Mouse (Mus musculus) limb, embryonic 15.5 days (tissue): ENCODE measurements around the gene Rnpepl1. TPM values are rescaled to one million over a fixed set of nuclear protein-coding genes. Genes with fewer than 3 reads are reported as not detected.
"Not testable (repeated sequence)": the region's sequence is repeated elsewhere in the genome, so short reads cannot be mapped to it uniquely, and the experiment has no call there.

Experiments
- ATAC-seq: fragments of 200-750 bp; cut with Nextera tagmentation; 2 replicates; pipeline ENCODE4 v1.8.0; 2017; ENCODE audit warnings: low read depth, moderate TSS enrichment; ENCODE audit not compliant: insufficient number of reproducible peaks, low FRiP score, low TSS enrichment
- H3K27ac ChIP-seq: fragments of 300-500 bp; sonication (generic); 2 replicates; pipeline ENCODE4 v1.5.1; 2015; ENCODE audit warnings: moderate library complexity, mild to moderate bottlenecking, inconsistent platforms
- H3K27me3 ChIP-seq: fragments of 300-500 bp; sonication (generic); 2 replicates; pipeline ENCODE4 v1.6.1; 2015; ENCODE audit warnings: inconsistent platforms
- H3K36me3 ChIP-seq: fragments of 300-500 bp; sonication (generic); 2 replicates; pipeline ENCODE4 v1.6.1; 2015; ENCODE audit warnings: inconsistent platforms
- H3K4me1 ChIP-seq: fragments of 300-500 bp; sonication (generic); 2 replicates; pipeline ENCODE4 v1.6.1; 2015; ENCODE audit warnings: inconsistent platforms
- H3K4me2 ChIP-seq: fragments of 300-500 bp; sonication (generic); 2 replicates; pipeline ENCODE4 v1.6.1; 2015; ENCODE audit warnings: mild to moderate bottlenecking, inconsistent platforms
- H3K4me3 ChIP-seq: fragments of 300-500 bp; sonication (generic); 2 replicates; pipeline ENCODE4 v1.5.1; 2015; ENCODE audit warnings: mild to moderate bottlenecking, inconsistent platforms
- H3K9ac ChIP-seq: fragments of 300-500 bp; sonication (generic); 2 replicates; pipeline ENCODE4 v1.6.1; 2015; ENCODE audit warnings: inconsistent platforms
- H3K9me3 ChIP-seq: fragments of 300-500 bp; sonication (generic); 2 replicates; pipeline ENCODE4 v1.6.1; 2016; ENCODE audit warnings: inconsistent platforms
- WGBS: fragments of 180-500 bp; shearing (Covaris S2); methylation state at CpG from one replicate; pipeline ENCODE4 v1.1.7; 2015; 5-methylcytosine and 5-hydroxymethylcytosine counted together
- polyA plus RNA-seq: library from polyadenylated mRNA; unstranded; fragments of >200 nt; fragmentation: Nextera tagmentation; extraction: Ambion mirVana; gene quantifications from 2 replicates; pipeline ENCODE4 v1.2.1, GENCODE M21; 2015

Rnpepl1 gene
- polyA plus RNA-seq, 1 experiment from 2014 or later = 44.7 TPM

- no peak within 1 kb of the TSS for H3K27ac ChIP-seq
- no peak for ATAC-seq
- H3K9me3 ChIP-seq = no peaks in the 10 kb centered on the region
- H3K9ac ChIP-seq = no peak within 1 kb of the TSS
- H3K4me1 ChIP-seq = no peaks in the 10 kb centered on the region
- peaks cover 40% of the 10 kb centered on the region for H3K36me3 ChIP-seq
- no peak within 1 kb of the TSS for H3K4me2 ChIP-seq
- H3K4me3 ChIP-seq = no peak within 1 kb of the TSS
- no peaks in the 10 kb centered on the region for H3K27me3 ChIP-seq
- 65% methylated on average over 5 of the region's 5 CpGs for WGBS
Observed at GRCm38 (mm10) chr1:92950607-92951006, 40.0 kb downstream of the Rnpepl1 start, which contains the start of gene Gpr35. Gene Gpr35 (plus strand): TSS chr1:92950865.

GRCm38 (mm10) chr1:92953641-92954040, 43.1 kb downstream of the Rnpepl1 start:
- WGBS = 69% methylated on average over 2 of the region's 2 CpGs
- Histone ChIP-seq H3K4me3 (no peak overlapping the region), H3K27me3 (0 out of 2 replicates have a peak, but pooled peaks cover 3% of the 10 kb centered on the region), H3K4me2 (no peak overlapping the region), H3K9ac (no peak overlapping the region), H3K27ac (no peak overlapping the region), H3K36me3 (peaks cover 9% of the 10 kb centered on the region; the same call in 1 of the 2 replicates), H3K4me1 (no peaks in the 10 kb centered on the region), H3K9me3 (no peaks in the 10 kb centered on the region)
- no peak for ATAC-seq

GRCm38 (mm10) chr1:92956571-92957335, 46.2 kb downstream of the Rnpepl1 start:
- Histone ChIP-seq H3K4me3 (peak overlapping the region; percentile 9; the same call in 1 of the 2 replicates), H3K4me2 (peak overlapping the region; percentile 34)
- H3K4me1 ChIP-seq, ATAC-seq, H3K27ac ChIP-seq, H3K9me3 ChIP-seq, H3K36me3 ChIP-seq, H3K27me3 ChIP-seq, H3K9ac ChIP-seq: not testable (repeated sequence)
- WGBS = 9% methylated on average over 11 of the region's 11 CpGs

- H3K4me3 ChIP-seq = no peak overlapping the region
- H3K9ac ChIP-seq = no peak overlapping the region
- H3K27me3 ChIP-seq = 0 out of 2 replicates have a peak, but pooled peaks cover 3% of the 10 kb centered on the region
- no peak overlapping the region for H3K4me2 ChIP-seq
- H3K9me3 ChIP-seq = no peaks in the 10 kb centered on the region
- H3K4me1 ChIP-seq = no peaks in the 10 kb centered on the region
- H3K27ac ChIP-seq = no peak overlapping the region
- 81% methylated on average over 1 of the region's 1 CpGs for WGBS
- H3K36me3 ChIP-seq = no peaks in the 10 kb centered on the region
- ATAC-seq = no peak
Observed at GRCm38 (mm10) chr1:92958999-92959398, 48.4 kb downstream of the Rnpepl1 start.

- not testable (repeated sequence) for H3K4me3 ChIP-seq, H3K4me2 ChIP-seq, ATAC-seq, H3K9me3 ChIP-seq, H3K9ac ChIP-seq, H3K4me1 ChIP-seq, H3K27me3 ChIP-seq, H3K27ac ChIP-seq, H3K36me3 ChIP-seq
- 81% methylated on average over 6 of the region's 6 CpGs for WGBS
Observed at GRCm38 (mm10) chr1:92970791-92971190, 60.2 kb downstream of the Rnpepl1 start.

GRCm38 (mm10) chr1:92971879-92972795, 61.6 kb downstream of the Rnpepl1 start:
- Histone ChIP-seq H3K9ac (no peak overlapping the region), H3K4me3 (no peak overlapping the region), H3K36me3 (no peaks in the 10 kb centered on the region), H3K27me3 (no peaks in the 10 kb centered on the region), H3K4me2 (no peak overlapping the region), H3K9me3 (no peaks in the 10 kb centered on the region), H3K4me1 (no peaks in the 10 kb centered on the region), H3K27ac (no peak overlapping the region)
- 81% methylated on average over 7 of the region's 7 CpGs for WGBS
- no peak for ATAC-seq

- ATAC-seq = no peak
- Histone ChIP-seq H3K4me2 (no peak overlapping the region), H3K4me1 (no peaks in the 10 kb centered on the region), H3K27ac (no peak overlapping the region), H3K36me3 (no peaks in the 10 kb centered on the region), H3K27me3 (no peaks in the 10 kb centered on the region), H3K9me3 (no peaks in the 10 kb centered on the region), H3K9ac (no peak overlapping the region), H3K4me3 (no peak overlapping the region)
- 57% methylated on average over 1 of the region's 1 CpGs for WGBS
Observed at GRCm38 (mm10) chr1:92972854-92973253, 62.3 kb downstream of the Rnpepl1 start.

Other genes starting within 250 kb of the Rnpepl1 start
- gene Gpc1, start 79.1 kb upstream of the Rnpepl1 start, polyA plus RNA-seq = 73.6 and 80.7 TPM in 2 replicates
- 0.20 and 0.43 TPM in 2 replicates for gene Ankmy1, start 7.9 kb upstream of the Rnpepl1 start, polyA plus RNA-seq
- 9.8 and 11.7 TPM in 2 replicates for gene Dusp28, start 3.8 kb upstream of the Rnpepl1 start, polyA plus RNA-seq
- gene Capn10, start 23.6 kb downstream of the Rnpepl1 start, polyA plus RNA-seq = 29.1 and 29.9 TPM in 2 replicates
- gene Gpr35, start 40.1 kb downstream of the Rnpepl1 start, polyA plus RNA-seq = 1.8 and 2.5 TPM in 2 replicates
- not detected in 2 replicates for gene Aqp12, start 95.6 kb downstream of the Rnpepl1 start, polyA plus RNA-seq
- gene Kif1a, start 191.2 kb downstream of the Rnpepl1 start, polyA plus RNA-seq = 18.7 and 19.1 TPM in 2 replicates
- gene Agxt, start 224.5 kb downstream of the Rnpepl1 start, polyA plus RNA-seq = not detected in 2 replicates